Mouse (Mus musculus) natural killer cell, adult 2 months (primary cell): Measurements from ENCODE around the gene Zdhhc22.

Experiments used
- DNase-seq, 2 experiments: peaks; one replicate each; pipeline ENCODE4 v3.0.0; 2022; ENCODE audit warnings: low spot score in 2 of 2

The Zdhhc22 gene

GRCm38 (mm10) chr12:86961589-86962344, 28.5 kb downstream of the Zdhhc22 start:
- no peak for DNase-seq

- no peak for DNase-seq
Observed at GRCm38 (mm10) chr12:86960791-86961335, 29.4 kb downstream of the Zdhhc22 start.

- DNase-seq, result no peak
Observed at GRCm38 (mm10) chr12:86960138-86960537, 30.1 kb downstream of the Zdhhc22 start.

- no peak for DNase-seq
Observed at GRCm38 (mm10) chr12:86959661-86960060, 30.6 kb downstream of the Zdhhc22 start.

- DNase-seq, result no peak
Observed at GRCm38 (mm10) chr12:86958558-86958957, 31.7 kb downstream of the Zdhhc22 start.

GRCm38 (mm10) chr12:86955894-86956293, 34.3 kb downstream of the Zdhhc22 start:
- no peak for DNase-seq

GRCm38 (mm10) chr12:86952331-86952850, 37.8 kb downstream of the Zdhhc22 start:
- no peak for DNase-seq

GRCm38 (mm10) chr12:86950961-86951360, 39.3 kb downstream of the Zdhhc22 start:
- DNase-seq, result no peak

- peak; percentile 76 to 79 for DNase-seq
Observed at GRCm38 (mm10) chr12:86950161-86950960, 39.9 kb downstream of the Zdhhc22 start.

- DNase-seq, result peak; percentile 87
Observed at GRCm38 (mm10) chr12:86949501-86949900, 40.7 kb downstream of the Zdhhc22 start.

GRCm38 (mm10) chr12:86948627-86949026, 41.6 kb downstream of the Zdhhc22 start:
- no peak for DNase-seq

GRCm38 (mm10) chr12:86947681-86948401, 42.4 kb downstream of the Zdhhc22 start:
- DNase-seq, result peak; percentile 25 to 37

- peak; percentile 98 for DNase-seq
Observed at GRCm38 (mm10) chr12:86946862-86947574, 43.2 kb downstream of the Zdhhc22 start, which contains the start of gene Cipc. Cipc (plus strand) TSS chr12:86947043.

- DNase-seq, result peak in 1 of 2 experiments; percentile 13
Observed at GRCm38 (mm10) chr12:86946301-86946781, 43.9 kb downstream of the Zdhhc22 start.

GRCm38 (mm10) chr12:86945126-86945525, 45.1 kb downstream of the Zdhhc22 start:
- peak; percentile 36 to 65 for DNase-seq

GRCm38 (mm10) chr12:86943421-86943820, 46.8 kb downstream of the Zdhhc22 start:
- DNase-seq, result no peak

- DNase-seq, result peak in 1 of 2 experiments; percentile 29
Observed at GRCm38 (mm10) chr12:86941734-86942486, 48.3 kb downstream of the Zdhhc22 start.

- DNase-seq, result no peak
Observed at GRCm38 (mm10) chr12:86941173-86941572, 49.1 kb downstream of the Zdhhc22 start.

- DNase-seq, result no peak
Observed at GRCm38 (mm10) chr12:86938571-86938970, 51.7 kb downstream of the Zdhhc22 start.
